Mouse (Mus musculus) heart, postnatal 25 days (tissue): ENCODE measurements around the gene Nes. TPM values are rescaled to one million over a fixed set of nuclear protein-coding genes. Genes with fewer than 3 reads are reported as not detected.

Experiments used
- DNase-seq: peaks from one replicate; pipeline ENCODE4 v3.0.0; 2022; ENCODE audit warnings: low spot score
- intact Hi-C: fragments of 180-260 bp; cut with DNase I; formaldehyde crosslinking; loops from one replicate; pipeline ENCODE4 v1.15.1; 2025
- total RNA-seq, 2 experiments: library from RNA; stranded (reverse); gene quantifications; 2 replicates each; pipeline ENCODE4 v1.2.3; 2021

The Nes gene
- total RNA-seq, 2 experiments from 2014 or later = 20.9 to 25.1 TPM

GRCm38 (mm10) chr3:87949266-87949954 lies 21.5 kb upstream of the Nes start:
- no peak for DNase-seq
- intact Hi-C loops = no loop called here

- no peak for DNase-seq
- intact Hi-C loops = no loop called here
Observed at GRCm38 (mm10) chr3:87949955-87950515, 20.8 kb upstream of the Nes start.

GRCm38 (mm10) chr3:87951946-87952345 lies 18.9 kb upstream of the Nes start:
- DNase-seq = no peak
- intact Hi-C loops = no loop called here

- DNase-seq = no peak
- intact Hi-C loops = no loop called here
Observed at GRCm38 (mm10) chr3:87952440-87952839, 18.4 kb upstream of the Nes start.

GRCm38 (mm10) chr3:87958056-87958455 lies 12.8 kb upstream of the Nes start:
- intact Hi-C loops = no loop called here
- no peak for DNase-seq

GRCm38 (mm10) chr3:87958476-87958875 lies 12.4 kb upstream of the Nes start:
- intact Hi-C loops = no loop called here
- no peak for DNase-seq

- intact Hi-C loops = no loop called here
Observed at GRCm38 (mm10) chr3:87958967-87959366, 11.9 kb upstream of the Nes start.

GRCm38 (mm10) chr3:87959371-87959770 lies 11.5 kb upstream of the Nes start:
- no peak for DNase-seq
- intact Hi-C loops = no loop called here

More at GRCm38 (mm10) chr3:87958967-87959366, 11.9 kb upstream of the Nes start:
- no peak for DNase-seq

- intact Hi-C loops = no loop called here
- DNase-seq = no peak
Observed at GRCm38 (mm10) chr3:87960191-87960585, 10.7 kb upstream of the Nes start.

- intact Hi-C loops = loop anchor here (1.0 kb wide), 1 partner anchor 25 kb away; no protein-coding TSS in a partner anchor
- DNase-seq = peak; percentile 83
Observed at GRCm38 (mm10) chr3:87960586-87961191, 10.2 kb upstream of the Nes start.

GRCm38 (mm10) chr3:87970184-87970938 lies 517 bp upstream of the Nes start:
- intact Hi-C loops = loop anchor here (1.0 kb wide), 1 partner anchor 17 kb away; no protein-coding TSS in a partner anchor
- no peak for DNase-seq

- intact Hi-C loops = no loop called here
- no peak for DNase-seq
Observed at GRCm38 (mm10) chr3:87971489-87972202, 768 bp downstream of the Nes start.

GRCm38 (mm10) chr3:87972203-87972664 lies 1.4 kb downstream of the Nes start:
- intact Hi-C loops = no loop called here
- DNase-seq = no peak

GRCm38 (mm10) chr3:87972776-87973175 lies 1.9 kb downstream of the Nes start:
- intact Hi-C loops = no loop called here
- DNase-seq = no peak

GRCm38 (mm10) chr3:87973593-87974380 lies 2.9 kb downstream of the Nes start:
- intact Hi-C loops = no loop called here
- no peak for DNase-seq

GRCm38 (mm10) chr3:87974381-87974987 lies 3.6 kb downstream of the Nes start:
- DNase-seq = no peak
- intact Hi-C loops = no loop called here

- intact Hi-C loops = no loop called here
- DNase-seq = no peak
Observed at GRCm38 (mm10) chr3:87979493-87979892, 8.6 kb downstream of the Nes start.

GRCm38 (mm10) chr3:87980085-87980484 lies 9.2 kb downstream of the Nes start:
- no peak for DNase-seq
- intact Hi-C loops = loop anchor here (10.0 kb wide), 1 partner anchor 215 kb away; no protein-coding TSS in a partner anchor

- intact Hi-C loops = loop anchor here (10.0 kb wide), 1 partner anchor 216 kb away; no protein-coding TSS in a partner anchor
- DNase-seq = no peak
Observed at GRCm38 (mm10) chr3:87980728-87981127, 9.8 kb downstream of the Nes start.
